Mouse (Mus musculus) c-Kit-positive CD71-positive TER-119-negative erythroid progenitor cells, embryonic 14.5 days (primary cell): Measurements from ENCODE around the gene Rnf224.
"Not testable (repeated sequence)": the region's sequence is repeated elsewhere in the genome, so short reads cannot be mapped to it uniquely, and the experiment has no call there.

Experiments used
- DNase-seq: peaks from one replicate; pipeline ENCODE4 v3.0.0-alpha.2; 2013; ENCODE audit warnings: low read depth

Gene Rnf224

GRCm38 (mm10) chr2:25256443-25257109 is 20.0 kb upstream of the Rnf224 start:
- DNase-seq = not testable (repeated sequence)

GRCm38 (mm10) chr2:25255284-25255779 is 18.7 kb upstream of the Rnf224 start, which contains the start of gene Tmem203:
Gene Tmem203 (plus strand): TSS chr2:25255439.
- peak; percentile 88 for DNase-seq

- no peak for DNase-seq
Observed at GRCm38 (mm10) chr2:25252331-25252730, 15.7 kb upstream of the Rnf224 start.

- no peak for DNase-seq
Observed at GRCm38 (mm10) chr2:25246183-25247072, 9.8 kb upstream of the Rnf224 start, which contains the start of gene AL732309.1. Gene AL732309.1 (minus strand): TSS chr2:25246863.

- DNase-seq = no peak
Observed at GRCm38 (mm10) chr2:25244144-25244543, 7.6 kb upstream of the Rnf224 start.

- DNase-seq = no peak
Observed at GRCm38 (mm10) chr2:25243342-25243741, 6.8 kb upstream of the Rnf224 start.

- DNase-seq = no peak
Observed at GRCm38 (mm10) chr2:25242101-25242506, 5.5 kb upstream of the Rnf224 start, which contains the start of the genes Rnf208 and Cysrt1. Gene Rnf208 (plus strand): TSS chr2:25242255. Gene Cysrt1 (minus strand): TSS chr2:25242452.

GRCm38 (mm10) chr2:25241438-25241775 is 4.8 kb upstream of the Rnf224 start:
- DNase-seq = no peak

- no peak for DNase-seq
Observed at GRCm38 (mm10) chr2:25240723-25241437, 4.3 kb upstream of the Rnf224 start.

GRCm38 (mm10) chr2:25240310-25240709 is 3.7 kb upstream of the Rnf224 start:
- no peak for DNase-seq

- DNase-seq = no peak
Observed at GRCm38 (mm10) chr2:25239766-25240165, 3.2 kb upstream of the Rnf224 start.

- no peak for DNase-seq
Observed at GRCm38 (mm10) chr2:25238106-25238505, 1.5 kb upstream of the Rnf224 start.

- DNase-seq = no peak
Observed at GRCm38 (mm10) chr2:25237522-25237921, 935 bp upstream of the Rnf224 start.

- no peak for DNase-seq
Observed at GRCm38 (mm10) chr2:25234551-25235220, 1.9 kb downstream of the Rnf224 start.

- no peak for DNase-seq
Observed at GRCm38 (mm10) chr2:25234050-25234449, 2.5 kb downstream of the Rnf224 start, which contains the start of gene Slc34a3. Gene Slc34a3 (minus strand): TSS chr2:25234364.

- DNase-seq = no peak
Observed at GRCm38 (mm10) chr2:25233421-25233820, 3.2 kb downstream of the Rnf224 start.

GRCm38 (mm10) chr2:25231038-25231437 is 5.5 kb downstream of the Rnf224 start:
- DNase-seq = no peak

- DNase-seq = no peak
Observed at GRCm38 (mm10) chr2:25230581-25230980, 6.0 kb downstream of the Rnf224 start.

GRCm38 (mm10) chr2:25229582-25229981 is 7.0 kb downstream of the Rnf224 start:
- DNase-seq = no peak

GRCm38 (mm10) chr2:25228995-25229530 is 7.5 kb downstream of the Rnf224 start:
- no peak for DNase-seq

- peak; percentile 86 for DNase-seq
Observed at GRCm38 (mm10) chr2:25228431-25228889, 8.1 kb downstream of the Rnf224 start.
